7 mouse cellular contexts compared by ENCODE assay signal in genomic region chr15:8109782-8110181, GRCm38 (mm10). TPM values are rescaled to one million over a fixed set of nuclear protein-coding genes. Genes with fewer than 3 reads are reported as not detected.
DNase-seq lines count a peak whose midpoint lies in the region; ATAC-seq lines count a peak whose summit lies in the region.

No protein-coding gene starts in this region.

- peaks cover 32% of the 10 kb centered on the region for H3K36me3 ChIP-seq in megakaryocyte, embryonic 14.5 days (replicated peaks; ENCODE audit: low read length)
- peaks cover 39% of the 10 kb centered on the region for H3K36me3 ChIP-seq in forebrain, embryonic 10.5 days (replicated peaks)
- H3K36me3 ChIP-seq in limb, embryonic 12.5 days = peaks cover 24% of the 10 kb centered on the region
- peaks cover 17% of the 10 kb centered on the region for H3K36me3 ChIP-seq in stomach, embryonic 14.5 days (ENCODE audit: control insufficient read depth, insufficient read depth, low read length)

- H3K4me2 ChIP-seq in limb, embryonic 12.5 days = peak overlapping the region; percentile 77
- peak overlapping the region; percentile 73 for H3K4me2 ChIP-seq in stomach, embryonic 14.5 days (replicated peaks; ENCODE audit: low read depth, low read length)

- peak overlapping the region; percentile 93 for H3K4me3 ChIP-seq in megakaryocyte, embryonic 14.5 days (replicated peaks)
- peak overlapping the region; percentile 67 for H3K4me3 ChIP-seq in forebrain, embryonic 10.5 days
- peak overlapping the region; percentile 76 for H3K4me3 ChIP-seq in limb, embryonic 12.5 days (replicated peaks)
- H3K4me3 ChIP-seq in stomach, embryonic 14.5 days (ENCODE audit: low read depth, low read length) = peak overlapping the region; percentile 93

- H3K4me1 ChIP-seq in megakaryocyte, embryonic 14.5 days = peaks cover 24% of the 10 kb centered on the region
- peaks cover 21% of the 10 kb centered on the region for H3K4me1 ChIP-seq in forebrain, embryonic 10.5 days
- H3K4me1 ChIP-seq in limb, embryonic 12.5 days (replicated peaks) = peaks cover 15% of the 10 kb centered on the region
- peaks cover 6% of the 10 kb centered on the region; the same call in 1 of the 2 replicates for H3K4me1 ChIP-seq in stomach, embryonic 14.5 days (ENCODE audit: control insufficient read depth, insufficient read depth, low read length)

- intact Hi-C loops in left cerebral cortex, postnatal 25 days (cut with DNase I) = loop anchor here (1.0 kb wide), 1 partner anchor 10 kb away; the partner anchor contains the start of gene Wdr70

- H3K27me3 ChIP-seq in megakaryocyte, embryonic 14.5 days (replicated peaks) = no peaks in the 10 kb centered on the region
- H3K27me3 ChIP-seq in forebrain, embryonic 10.5 days (ENCODE audit: poor library complexity, severe bottlenecking) = no peaks in the 10 kb centered on the region
- H3K27me3 ChIP-seq in limb, embryonic 12.5 days = no peaks in the 10 kb centered on the region
- no peaks in the 10 kb centered on the region for H3K27me3 ChIP-seq in stomach, embryonic 14.5 days (ENCODE audit: control insufficient read depth, insufficient read depth, low read length)

- WGBS in forebrain, embryonic 10.5 days = 7% methylated on average over 8 of the region's 8 CpGs
- whole genome bisulfite sequencing in limb, embryonic 12.5 days = 4% methylated on average over 8 of the region's 8 CpGs
- WGBS in stomach, embryonic 14.5 days = 3% methylated on average over 8 of the region's 8 CpGs

- H3K27ac ChIP-seq in forebrain, embryonic 10.5 days = peak overlapping the region; percentile 89
- peak overlapping the region; percentile 75 for H3K27ac ChIP-seq in limb, embryonic 12.5 days
- H3K27ac ChIP-seq in stomach, embryonic 14.5 days (ENCODE audit: low read length) = no peak overlapping the region

- no peak for DNase-seq in forebrain, embryonic 10.5 days (ENCODE audit: extremely low spot score, low spot score)
- no peak for DNase-seq in left cerebral cortex, postnatal 25 days (ENCODE audit: low spot score in 2 of 2)
- no peak for DNase-seq in cerebellum, postnatal 4 days (ENCODE audit: low spot score in 2 of 2)

- no peak for ATAC-seq in megakaryocyte, adult 5-6 weeks (ENCODE audit: poor library complexity, severe bottlenecking)
- ATAC-seq in limb, embryonic 12.5 days (ENCODE audit: insufficient number of reproducible peaks, insufficient read depth, low FRiP score, low TSS enrichment, low read depth) = no peak
- no peak for ATAC-seq in stomach, embryonic 14.5 days (ENCODE audit: insufficient number of reproducible peaks, insufficient read depth, low FRiP score, low read depth)

- H3K9me3 ChIP-seq in megakaryocyte, embryonic 14.5 days = no peaks in the 10 kb centered on the region
- no peaks in the 10 kb centered on the region for H3K9me3 ChIP-seq in forebrain, embryonic 10.5 days
- H3K9me3 ChIP-seq in limb, embryonic 12.5 days = no peaks in the 10 kb centered on the region
- no peaks in the 10 kb centered on the region for H3K9me3 ChIP-seq in stomach, embryonic 14.5 days (ENCODE audit: control insufficient read depth, low read depth, low read length)

- H3K9ac ChIP-seq in limb, embryonic 12.5 days (replicated peaks) = peak overlapping the region; percentile 80
- H3K9ac ChIP-seq in stomach, embryonic 14.5 days (replicated peaks; ENCODE audit: low read depth, low read length) = peak overlapping the region; percentile 78

RNA-seq across cellular contexts. Expression of gene Nup155, which starts 0.7 kb away (rescaled TPM):
- polyA plus RNA-seq in megakaryocyte, embryonic 14.5 days (2012; ENCODE audit: insufficient read depth, low replicate concordance) = 1.0 TPM in 1 of 2 replicates, not detected in the other
- 19.9 and 23.4 TPM in 2 replicates for total RNA-seq in megakaryocyte, adult 5-6 weeks (2015)
- 23.6 and 27.8 TPM in 2 replicates for total RNA-seq in megakaryocyte, adult 5-6 weeks (2017)
- polyA plus RNA-seq in forebrain, embryonic 10.5 days (2016; fragmentation: Nextera tagmentation; extraction: Ambion mirVana) = 34.2 and 37.1 TPM in 2 replicates
- polyA plus RNA-seq in limb, embryonic 12.5 days (2016; fragmentation: Nextera tagmentation; extraction: Ambion mirVana) = 24.7 and 27.3 TPM in 2 replicates
- polyA plus RNA-seq in stomach, embryonic 14.5 days (2014; fragmentation: Nextera tagmentation; extraction: Ambion mirVana) = 21.7 and 22.7 TPM in 2 replicates
- total RNA-seq in left cerebral cortex, postnatal 25 days (2021) = 10 to 100 TPM; 17.1 to 18.8 TPM

RNA-seq across cellular contexts. Expression of gene Wdr70, which starts 10.8 kb away (rescaled TPM):
- polyA plus RNA-seq in megakaryocyte, embryonic 14.5 days (2012; ENCODE audit: insufficient read depth, low replicate concordance) = 14.0 and 23.9 TPM in 2 replicates
- total RNA-seq in megakaryocyte, adult 5-6 weeks (2015) = 30.8 and 34.6 TPM in 2 replicates
- 27.1 and 33.9 TPM in 2 replicates for total RNA-seq in megakaryocyte, adult 5-6 weeks (2017)
- 73.0 and 83.7 TPM in 2 replicates for polyA plus RNA-seq in forebrain, embryonic 10.5 days (2016; fragmentation: Nextera tagmentation; extraction: Ambion mirVana)
- polyA plus RNA-seq in limb, embryonic 12.5 days (2016; fragmentation: Nextera tagmentation; extraction: Ambion mirVana) = 62.2 and 64.3 TPM in 2 replicates
- 56.1 and 59.1 TPM in 2 replicates for polyA plus RNA-seq in stomach, embryonic 14.5 days (2014; fragmentation: Nextera tagmentation; extraction: Ambion mirVana)
- total RNA-seq in left cerebral cortex, postnatal 25 days (2021) = 10 to 100 TPM; 32.0 to 33.8 TPM

RNA-seq across cellular contexts. Expression of gene Cplane1, which starts 59.1 kb away (rescaled TPM):
- 0.37 and 0.40 TPM in 2 replicates for polyA plus RNA-seq in megakaryocyte, embryonic 14.5 days (2012; ENCODE audit: insufficient read depth, low replicate concordance)
- 7.5 and 29.7 TPM in 2 replicates for total RNA-seq in megakaryocyte, adult 5-6 weeks (2015)
- 6.6 and 7.5 TPM in 2 replicates for total RNA-seq in megakaryocyte, adult 5-6 weeks (2017)
- polyA plus RNA-seq in forebrain, embryonic 10.5 days (2016; fragmentation: Nextera tagmentation; extraction: Ambion mirVana) = 9.8 TPM in 2 replicates
- 14.0 and 16.7 TPM in 2 replicates for polyA plus RNA-seq in limb, embryonic 12.5 days (2016; fragmentation: Nextera tagmentation; extraction: Ambion mirVana)
- polyA plus RNA-seq in stomach, embryonic 14.5 days (2014; fragmentation: Nextera tagmentation; extraction: Ambion mirVana) = 17.7 and 19.1 TPM in 2 replicates
- total RNA-seq in left cerebral cortex, postnatal 25 days (2021) = 10 to 100 TPM; 29.5 to 31.8 TPM

Comparison
In these comparisons a context has a peak if more than half of its experiments do, and no peak if none do; other contexts are left out.
1. RNA of gene Nup155, which starts 0.7 kb away (polyA plus RNA-seq): 34.2 to 37.1 TPM in forebrain, embryonic 10.5 days, 24.7 to 27.3 TPM in limb, embryonic 12.5 days and 21.7 to 22.7 TPM in stomach, embryonic 14.5 days; 1.0 TPM in megakaryocyte, embryonic 14.5 days; every median in the first group is over 10 times any median in the second.
2. Peak in every context shown above with its lines, with median percentiles within 50 percentile points of each other: H3K4me3 ChIP-seq.